Mouse (Mus musculus) cerebellum, postnatal 25 days (tissue): ENCODE data around the gene Aars.
"Not testable (repeated sequence)": the region's sequence is repeated elsewhere in the genome, so short reads cannot be mapped to it uniquely, and the experiment has no call there.

Experiments used
- DNase-seq, 2 experiments: peaks; one replicate each; pipeline ENCODE4 v3.0.0; 2021; ENCODE audit warnings: mixed read lengths in 2 of 2

Aars gene

GRCm38 (mm10) chr8:111055031-111055634 is 22.2 kb downstream of the Aars start:
- no peak for DNase-seq

- DNase-seq = no peak
Measured at GRCm38 (mm10) chr8:111055661-111056060, 22.7 kb downstream of the Aars start.

- peak; percentile 94 to 95 for DNase-seq
Measured at GRCm38 (mm10) chr8:111056158-111056663, 23.3 kb downstream of the Aars start, which contains the start of gene Exosc6. Gene Exosc6, plus strand, starts transcription at chr8:111056339.

GRCm38 (mm10) chr8:111056691-111057293 is 23.8 kb downstream of the Aars start:
- DNase-seq = peak; percentile 65 to 75

- DNase-seq = no peak
Measured at GRCm38 (mm10) chr8:111058946-111059572, 26.1 kb downstream of the Aars start.

DNA sequence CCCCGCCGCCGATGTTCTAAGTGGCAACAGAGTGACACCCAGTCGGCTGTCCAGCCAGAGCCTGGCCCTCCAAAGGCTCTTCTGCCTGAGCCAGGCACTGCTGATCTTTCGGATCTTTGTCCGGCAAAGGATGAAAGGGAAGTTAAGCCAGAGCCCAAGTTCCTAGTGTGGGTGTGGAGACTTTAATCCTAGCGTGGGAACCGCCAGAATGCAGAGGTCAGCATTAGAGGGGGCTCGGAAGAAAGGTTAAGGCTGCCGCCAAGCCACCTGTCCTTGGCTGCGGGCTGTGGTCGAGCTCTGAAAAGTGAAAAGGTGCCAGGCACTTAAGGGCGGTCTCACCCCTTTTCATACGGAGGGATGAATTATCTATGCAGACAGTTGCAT is 28.7 kb downstream of the Aars start:
- DNase-seq = peak in 1 of 2 experiments; percentile 40

- DNase-seq = peak; percentile 95 to 97
Measured at GRCm38 (mm10) chr8:111062072-111062757, 29.3 kb downstream of the Aars start.

- DNase-seq = no peak
Measured at GRCm38 (mm10) chr8:111062893-111063292, 29.9 kb downstream of the Aars start.

DNA sequence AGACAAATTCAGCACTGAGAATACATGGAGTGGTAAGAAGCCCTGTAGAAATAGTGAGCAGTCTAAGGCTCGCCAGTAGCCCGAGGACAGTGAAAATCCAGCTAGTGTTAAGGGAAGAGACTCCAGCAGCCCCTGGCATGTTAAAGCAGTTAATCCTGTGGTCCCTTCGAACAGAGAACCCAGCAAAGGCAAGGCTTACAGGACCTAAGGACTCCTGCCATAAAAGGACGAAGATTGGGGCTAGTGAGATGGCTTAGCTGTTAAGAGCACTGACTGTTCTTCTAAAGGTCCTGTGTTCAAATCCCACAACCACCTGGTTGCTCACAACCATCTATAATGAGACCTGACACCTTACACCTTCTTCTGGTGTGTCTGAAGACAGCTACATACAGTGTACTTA is 33.4 kb downstream of the Aars start:
- DNase-seq = no peak

- DNase-seq = no peak
Measured at GRCm38 (mm10) chr8:111067439-111067838, 34.5 kb downstream of the Aars start.

- not testable (repeated sequence) for DNase-seq
Measured at GRCm38 (mm10) chr8:111068660-111069059, 35.7 kb downstream of the Aars start.

DNA sequence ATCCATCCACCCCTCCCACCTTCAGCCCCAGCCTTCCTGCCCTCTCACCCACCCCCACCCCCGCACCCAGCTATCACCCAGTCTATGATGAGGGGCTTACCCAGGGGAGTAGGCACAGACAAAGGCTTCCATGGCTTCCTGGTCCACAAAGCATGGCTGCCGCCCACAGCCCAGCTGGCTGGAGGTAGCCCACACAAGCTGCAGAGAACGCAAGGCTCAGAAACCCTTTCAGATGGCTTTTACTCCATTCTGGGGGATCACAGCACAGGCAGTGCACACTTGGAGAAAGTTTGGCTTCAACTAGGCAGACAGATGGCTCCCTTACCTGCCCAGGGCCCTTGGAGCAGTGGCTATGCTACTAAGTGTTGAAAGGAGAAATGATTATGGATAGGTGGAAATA is 43.0 kb downstream of the Aars start:
- DNase-seq = no peak

GRCm38 (mm10) chr8:111079461-111079860 is 46.5 kb downstream of the Aars start:
- DNase-seq = no peak

DNA sequence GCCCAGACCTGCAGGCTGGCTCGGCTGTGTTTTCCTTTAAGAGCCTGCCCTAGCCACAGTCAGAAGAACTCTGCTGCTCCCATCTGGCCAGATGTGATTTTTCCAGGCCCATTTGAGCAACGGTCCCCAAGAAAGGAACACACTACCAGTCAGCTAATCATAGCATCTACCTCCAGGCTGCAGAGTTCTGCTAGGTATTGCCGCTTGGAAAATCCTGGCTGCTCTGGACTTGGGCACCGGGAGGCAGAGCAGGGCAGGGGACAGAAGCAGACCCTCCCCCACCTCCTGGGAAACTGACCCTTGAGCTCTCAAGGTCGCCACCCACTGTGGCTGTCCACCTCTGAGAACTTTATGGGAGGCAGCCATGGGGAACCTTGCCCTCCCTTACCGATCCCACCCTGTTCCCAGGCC is 46.9 kb downstream of the Aars start:
- DNase-seq = no peak

DNA sequence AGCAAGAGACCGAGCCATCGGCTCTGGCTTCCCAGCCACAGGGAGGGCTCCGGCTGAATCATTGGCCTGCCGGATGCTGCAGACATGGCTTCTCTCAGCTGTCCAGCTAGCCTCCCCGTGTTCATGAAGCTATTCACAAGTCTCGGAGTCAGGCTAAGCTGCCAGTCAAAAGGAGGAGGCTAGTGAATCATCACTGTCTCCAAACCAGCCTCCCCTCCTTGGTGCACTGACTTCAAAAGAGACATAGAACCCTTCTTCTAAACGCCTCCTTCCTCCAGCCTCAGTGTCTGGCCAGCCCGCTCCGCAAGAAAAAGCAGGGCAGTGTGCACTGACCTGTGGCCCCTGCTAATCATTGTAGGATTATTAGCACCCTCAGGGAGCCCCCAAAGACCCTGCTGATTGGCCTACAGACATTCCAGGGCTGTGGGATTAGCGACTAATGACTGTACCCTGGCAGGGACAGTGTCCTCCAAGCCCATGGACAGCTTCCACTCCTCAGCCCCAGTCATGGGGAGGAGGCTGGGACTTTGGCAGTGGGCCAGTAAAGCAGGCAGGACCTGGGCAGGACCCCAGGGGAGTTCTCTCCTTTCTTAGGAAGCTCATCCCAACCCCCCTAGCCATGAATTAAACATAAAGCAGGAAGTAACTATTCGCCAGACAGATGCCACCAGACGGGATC is 48.8 kb downstream of the Aars start:
- DNase-seq = no peak

DNA sequence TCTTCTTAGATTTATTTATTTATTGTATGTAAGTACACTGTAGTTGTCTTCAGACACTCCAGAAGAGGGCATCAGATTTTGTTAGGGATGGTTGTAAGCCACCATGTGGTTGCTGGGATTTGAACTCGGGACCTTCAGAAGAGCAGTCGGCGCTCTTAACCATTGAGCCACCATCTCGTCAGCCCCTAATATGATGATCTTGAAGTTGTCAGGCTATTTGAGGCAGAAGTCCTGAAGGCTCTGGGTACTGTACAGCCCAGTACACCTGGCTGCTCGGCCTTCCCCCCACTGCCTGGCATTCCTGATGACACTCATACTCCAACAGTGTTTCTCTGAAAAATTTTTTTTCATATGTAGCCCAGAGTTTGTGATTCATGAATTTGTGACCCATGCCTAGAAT is 51.0 kb downstream of the Aars start:
- not testable (repeated sequence) for DNase-seq

DNA sequence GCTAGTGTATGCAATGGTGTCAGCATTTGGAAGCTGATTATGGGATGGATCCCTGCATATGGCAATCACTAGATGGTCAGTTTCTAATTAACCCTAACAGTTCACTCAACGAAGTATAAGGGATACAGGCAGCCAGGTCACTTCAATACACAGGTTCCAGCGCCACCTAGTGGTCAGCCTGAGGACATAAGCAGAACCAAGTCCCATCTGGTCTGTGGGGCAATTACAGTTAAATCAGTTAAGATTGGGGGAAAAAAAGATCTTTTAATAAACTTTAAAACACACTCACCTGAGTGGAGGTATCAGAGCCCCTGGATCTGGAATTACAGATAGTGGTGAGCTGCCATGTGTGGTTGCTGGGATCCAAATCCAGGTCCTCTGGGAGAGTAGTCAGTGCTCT is 57.2 kb downstream of the Aars start:
- DNase-seq = peak; percentile 79 to 90

DNA sequence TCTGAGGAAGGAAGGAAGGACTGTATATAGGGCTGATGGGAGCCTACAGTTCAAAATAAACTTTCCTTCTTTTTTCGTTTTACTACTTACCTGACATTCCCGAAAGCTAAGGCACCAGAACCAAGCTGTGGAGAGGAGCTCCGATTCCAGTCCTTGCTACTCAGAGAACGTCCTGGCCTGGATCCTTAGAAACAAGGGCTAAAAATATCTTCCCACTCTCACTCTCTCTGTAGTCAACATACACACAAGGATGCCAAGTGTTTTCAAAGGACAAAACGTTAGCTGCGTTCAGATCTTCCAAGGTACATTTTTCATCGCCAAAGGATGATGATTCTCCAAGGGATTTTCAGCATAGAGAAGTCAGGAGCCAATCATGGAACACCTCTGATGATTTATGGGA is 58.8 kb downstream of the Aars start:
- DNase-seq = no peak

GRCm38 (mm10) chr8:111092326-111092725 is 59.4 kb downstream of the Aars start, which contains the start of gene Clec18a:
Gene Clec18a, minus strand, starts transcription at chr8:111092426.
- not testable (repeated sequence) for DNase-seq

- peak; percentile 97 to 98 for DNase-seq
Measured at GRCm38 (mm10) chr8:111093865-111094718, 61.1 kb downstream of the Aars start, which contains the start of gene Pdpr. Gene Pdpr, plus strand, starts transcription at chr8:111094630.

DNA sequence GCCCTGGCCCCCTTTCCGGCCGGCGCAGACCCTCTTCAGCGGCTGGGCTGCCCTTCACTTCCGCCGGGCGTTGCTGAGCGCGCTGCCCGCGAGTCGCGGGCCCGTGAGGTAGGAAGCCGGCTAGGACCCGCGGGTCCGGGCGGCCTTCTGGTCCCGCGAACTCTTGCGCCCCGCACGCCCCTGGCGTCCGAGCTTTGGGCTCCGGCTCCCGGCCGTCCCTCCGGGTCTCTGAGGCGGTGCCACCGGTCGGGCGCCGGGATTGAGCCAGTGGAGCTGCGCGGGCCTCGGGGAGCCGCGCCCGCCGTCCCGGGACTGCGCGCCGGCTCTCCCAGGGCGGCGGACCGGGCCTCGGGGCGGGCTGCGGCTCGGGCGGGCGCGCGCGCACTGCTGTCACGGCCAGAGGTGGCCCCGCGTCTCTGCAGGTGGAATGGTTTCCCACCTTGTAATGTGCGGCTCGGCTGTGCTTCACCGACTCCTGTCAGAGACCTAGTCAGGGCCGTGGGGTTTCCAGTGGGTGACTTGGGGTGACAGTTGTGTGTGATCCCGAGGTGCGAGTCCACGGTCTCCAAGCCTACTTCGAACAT is 61.9 kb downstream of the Aars start:
- peak in 1 of 2 experiments; percentile 41 for DNase-seq
